Mouse (Mus musculus): ENCODE results near the gene Olfr644.

DNA sequence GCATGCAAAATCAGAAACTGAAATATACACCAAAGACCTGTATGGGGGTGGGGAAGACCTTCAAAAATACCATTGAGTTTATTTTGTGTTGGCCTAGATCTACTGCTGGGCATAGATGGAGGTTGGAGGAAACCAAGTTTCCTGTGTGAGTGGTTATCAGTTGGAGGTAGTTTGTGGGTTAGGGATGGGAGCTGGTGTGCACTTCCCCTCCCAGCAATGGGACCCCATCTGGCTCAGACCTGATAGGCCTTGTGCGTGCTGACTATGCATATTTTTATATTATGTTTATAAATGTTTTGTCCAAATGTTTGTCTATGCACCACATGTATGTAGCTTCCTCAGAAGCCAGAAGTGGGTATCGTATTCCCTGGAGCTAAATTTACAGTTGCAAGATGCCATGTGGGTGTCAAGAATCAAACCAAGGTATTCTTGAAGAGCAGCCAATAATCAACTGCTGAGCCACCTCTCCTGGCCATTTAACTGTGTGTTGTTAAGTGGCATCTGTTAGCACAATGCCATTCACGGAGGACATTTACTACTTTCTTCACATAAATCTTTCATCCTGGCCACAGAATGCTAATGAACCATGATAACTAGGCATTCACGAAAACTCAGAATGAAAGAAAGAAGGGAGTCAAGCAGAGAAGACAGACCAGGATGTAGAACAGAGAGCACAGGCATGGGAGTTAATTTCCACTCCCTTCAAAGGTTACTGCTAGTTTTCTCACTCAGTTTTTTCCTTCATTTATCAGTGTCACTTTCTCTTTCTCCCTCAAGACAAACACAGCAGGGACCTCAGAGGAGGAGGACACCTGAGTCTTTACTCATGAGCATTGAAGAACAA is 32.5 kb upstream of the Olfr644 start:
- TF ChIP-seq POLR2A (IDR thresholded peaks at IDR 0.05; ENCODE audit: borderline replicate concordance, control insufficient read depth, low read depth, low read length) = no peak
- no peak for TF ChIP-seq CTCF (IDR thresholded peaks at IDR 0.05; ENCODE audit: control insufficient read depth, insufficient read depth, low read length)

Measured in bone marrow, adult 2 months (tissue).